Mouse (Mus musculus) heart, postnatal 0 days (tissue): Measurements from ENCODE around the gene Eif4g2. TPM values are rescaled to one million over a fixed set of nuclear protein-coding genes. Genes with fewer than 3 reads are reported as not detected.

Source experiments
- ATAC-seq: fragments of 200-750 bp; cut with Nextera tagmentation; 2 replicates; pipeline ENCODE4 v1.8.0; 2017; ENCODE audit warnings: low read depth, moderate number of reproducible peaks, moderate library complexity; ENCODE audit not compliant: insufficient read depth
- DNase-seq: peaks from one replicate; pipeline ENCODE4 v3.0.0-alpha.2; 2016; ENCODE audit warnings: low spot score
- H3K27ac ChIP-seq: fragments of 300-500 bp; sonication (generic); 2 replicates; pipeline ENCODE4 v1.5.1; 2014; ENCODE audit warnings: low read depth, mild to moderate bottlenecking
- H3K27me3 ChIP-seq: fragments of 300-500 bp; sonication (generic); 2 replicates; pipeline ENCODE4 v1.6.1; 2014; ENCODE audit warnings: low read length, mixed read lengths; ENCODE audit not compliant: control insufficient read depth, insufficient read depth
- H3K36me3 ChIP-seq: fragments of 300-500 bp; sonication (generic); replicated peaks from 2 replicates; pipeline ENCODE4 v1.6.1; 2014; ENCODE audit warnings: low read length, mixed read lengths; ENCODE audit not compliant: control insufficient read depth, insufficient read depth
- H3K4me1 ChIP-seq: fragments of 300-500 bp; sonication (generic); 2 replicates; pipeline ENCODE4 v1.6.1; 2014; ENCODE audit warnings: antibody characterized with exemption; ENCODE audit not compliant: control insufficient read depth, insufficient read depth
- H3K4me2 ChIP-seq: fragments of 300-500 bp; sonication (generic); 2 replicates; pipeline ENCODE4 v1.6.1; 2014; ENCODE audit warnings: low read depth, mild to moderate bottlenecking, low read length, moderate library complexity
- H3K4me3 ChIP-seq: fragments of 300-500 bp; sonication (generic); 2 replicates; pipeline ENCODE4 v1.5.1; 2014; ENCODE audit warnings: low read depth, low read length
- H3K9ac ChIP-seq: fragments of 300-500 bp; sonication (generic); replicated peaks from 2 replicates; pipeline ENCODE4 v1.6.1; 2014; ENCODE audit warnings: low read depth, low read length, mixed read lengths
- H3K9me3 ChIP-seq: fragments of 300-500 bp; sonication (generic); replicated peaks from 2 replicates; pipeline ENCODE4 v1.6.1; 2016; ENCODE audit warnings: low read length; ENCODE audit not compliant: control insufficient read depth
- CTCF ChIP-seq: IDR thresholded peaks from 2 replicates; pipeline ENCODE4 v1.5.1; 2016; ENCODE audit warnings: antibody characterized with exemption, control low read depth, low read depth
- EP300 ChIP-seq: IDR thresholded peaks from 2 replicates; pipeline ENCODE4 v1.6.1; 2016; ENCODE audit warnings: antibody characterized with exemption, low read depth
- WGBS: fragments of 180-500 bp; shearing (Covaris S2); extraction: QIAGEN DNeasy Blood & Tissue Kit; methylation state at CpG from one replicate; pipeline ENCODE4 v1.1.7; 2014; 5-methylcytosine and 5-hydroxymethylcytosine counted together
- polyA plus RNA-seq: library from polyadenylated mRNA; unstranded; fragments of >200 nt; fragmentation: Nextera tagmentation; extraction: Ambion mirVana; gene quantifications from 2 replicates; pipeline ENCODE4 v1.2.1, GENCODE M21; 2015
- total RNA-seq: library from RNA; depleted of rRNA; stranded (reverse); fragments of >200 nt; gene quantifications from 2 replicates; pipeline ENCODE4 v1.2.3, GENCODE M21; 2014; ENCODE audit warnings: low replicate concordance

Gene Eif4g2
- total and polyA plus RNA-seq, 2 experiments from 2014 or later, result 422 to 470 TPM

- DNase-seq (peak; percentile 37), ATAC-seq (peak; percentile 36; the same call in 1 of the 2 replicates)
- no peak overlapping the region for H3K27ac ChIP-seq
- H3K4me1 ChIP-seq, result no peaks in the 10 kb centered on the region
- WGBS, result 57% methylated on average over 3 of the region's 3 CpGs
- H3K36me3 ChIP-seq, result peaks cover 52% of the 10 kb centered on the region
- H3K9ac ChIP-seq, result no peak overlapping the region
- no peak for TF ChIP-seq EP300
- TF ChIP-seq CTCF, result no peak
- no peak overlapping the region for H3K4me3 ChIP-seq
- H3K4me2 ChIP-seq, result no peak overlapping the region
- H3K9me3 ChIP-seq, result peaks cover 4% of the 10 kb centered on the region; the same call in 1 of the 2 replicates
- H3K27me3 ChIP-seq, result no peaks in the 10 kb centered on the region
These were observed 14.6 kb downstream of the Eif4g2 start for GRCm38 (mm10) chr7:111068181-111068580.

GRCm38 (mm10) chr7:111062971-111063370 lies 19.9 kb downstream of the Eif4g2 start:
- ATAC-seq (no peak), DNase-seq (no peak)
- no peak overlapping the region for H3K27ac ChIP-seq
- no peaks in the 10 kb centered on the region for H3K27me3 ChIP-seq
- H3K4me1 ChIP-seq, result no peaks in the 10 kb centered on the region
- TF ChIP-seq EP300, result no peak
- no peak for TF ChIP-seq CTCF
- WGBS, result 97% methylated on average over 1 of the region's 1 CpGs
- peaks cover 4% of the 10 kb centered on the region; the same call in 1 of the 2 replicates for H3K9me3 ChIP-seq
- H3K4me2 ChIP-seq, result no peak overlapping the region
- H3K9ac ChIP-seq, result no peak overlapping the region
- no peak overlapping the region for H3K4me3 ChIP-seq
- peaks cover 5% of the 10 kb centered on the region for H3K36me3 ChIP-seq

- ATAC-seq (no peak), DNase-seq (no peak)
- Histone ChIP-seq H3K9me3 (no peaks in the 10 kb centered on the region), H3K4me1 (peaks cover 6% of the 10 kb centered on the region; the same call in 1 of the 2 replicates), H3K4me2 (no peak overlapping the region), H3K27me3 (no peaks in the 10 kb centered on the region), H3K27ac (no peak overlapping the region), H3K36me3 (peaks cover 20% of the 10 kb centered on the region; the same call in 1 of the 2 replicates), H3K9ac (no peak overlapping the region), H3K4me3 (no peak overlapping the region)
- TF ChIP-seq EP300 (no peak), CTCF (no peak)
- WGBS, result 72% methylated on average over 5 of the region's 5 CpGs
These were observed 23.3 kb downstream of the Eif4g2 start for GRCm38 (mm10) chr7:111059527-111059926.

- Histone ChIP-seq H3K36me3 (peaks cover 54% of the 10 kb centered on the region), H3K27ac (no peak overlapping the region)
These were observed 26.7 kb downstream of the Eif4g2 start for GRCm38 (mm10) chr7:111055984-111056657.

GRCm38 (mm10) chr7:111055221-111055620 lies 27.6 kb downstream of the Eif4g2 start:
- Histone ChIP-seq H3K27me3 (no peaks in the 10 kb centered on the region), H3K36me3 (peaks cover 63% of the 10 kb centered on the region), H3K27ac (peak overlapping the region; percentile 65), H3K9me3 (no peaks in the 10 kb centered on the region), H3K4me2 (no peak overlapping the region), H3K4me3 (no peak overlapping the region), H3K4me1 (peaks cover 6% of the 10 kb centered on the region; the same call in 1 of the 2 replicates), H3K9ac (no peak overlapping the region)
- WGBS, result 41% methylated on average over 19 of the region's 19 CpGs
- TF ChIP-seq EP300, result no peak
- TF ChIP-seq CTCF, result no peak
- ATAC-seq, result peak; percentile 76
- DNase-seq, result peak; percentile 53

More at GRCm38 (mm10) chr7:111055984-111056657, 26.7 kb downstream of the Eif4g2 start:
- WGBS, result 26% methylated on average over 3 of the region's 3 CpGs
- DNase-seq, result no peak
- Histone ChIP-seq H3K27me3 (no peaks in the 10 kb centered on the region), H3K9ac (no peak overlapping the region), H3K4me2 (no peak overlapping the region), H3K4me1 (peaks cover 6% of the 10 kb centered on the region; the same call in 1 of the 2 replicates), H3K9me3 (no peaks in the 10 kb centered on the region), H3K4me3 (no peak overlapping the region)
- TF ChIP-seq EP300 (no peak), CTCF (no peak)
- ATAC-seq, result no peak
